Mouse (Mus musculus) intestine, embryonic 16.5 days (tissue): Measurements from ENCODE around the gene Cbll1. TPM values are rescaled to one million over a fixed set of nuclear protein-coding genes. Genes with fewer than 3 reads are reported as not detected.

Experiments used
- ATAC-seq: fragments of 200-750 bp; cut with Nextera tagmentation; 2 replicates; pipeline ENCODE4 v1.8.0; 2017; ENCODE audit warnings: moderate TSS enrichment, moderate library complexity
- H3K27ac ChIP-seq: fragments of 300-500 bp; sonication (generic); 2 replicates; pipeline ENCODE4 v1.5.1; 2014; ENCODE audit warnings: mild to moderate bottlenecking, low read length
- H3K27me3 ChIP-seq: fragments of 300-500 bp; sonication (generic); replicated peaks from 2 replicates; pipeline ENCODE4 v1.6.1; 2014; ENCODE audit warnings: low read length, control low read depth, mixed read lengths; ENCODE audit not compliant: control insufficient read depth, insufficient read depth
- H3K36me3 ChIP-seq: fragments of 300-500 bp; sonication (generic); 2 replicates; pipeline ENCODE4 v1.6.1; 2014; ENCODE audit warnings: low read length, control low read depth; ENCODE audit not compliant: control insufficient read depth, insufficient read depth
- H3K4me1 ChIP-seq: fragments of 300-500 bp; sonication (generic); 2 replicates; pipeline ENCODE4 v1.6.1; 2014; ENCODE audit warnings: low read length, control low read depth, mixed read lengths; ENCODE audit not compliant: control insufficient read depth, insufficient read depth
- H3K4me2 ChIP-seq: fragments of 300-500 bp; sonication (generic); 2 replicates; pipeline ENCODE4 v1.6.1; 2014; ENCODE audit warnings: low read depth, low read length, control low read depth
- H3K4me3 ChIP-seq: fragments of 300-500 bp; sonication (generic); 2 replicates; pipeline ENCODE4 v1.5.1; 2014; ENCODE audit warnings: mild to moderate bottlenecking, low read length
- H3K9ac ChIP-seq: fragments of 300-500 bp; sonication (generic); 2 replicates; pipeline ENCODE4 v1.6.1; 2014; ENCODE audit warnings: low read depth, low read length
- H3K9me3 ChIP-seq: fragments of 300-500 bp; sonication (generic); 2 replicates; pipeline ENCODE4 v1.6.1; 2016; ENCODE audit warnings: low read length, control low read depth; ENCODE audit not compliant: control insufficient read depth
- WGBS: fragments of 180-500 bp; shearing (Covaris S2); extraction: QIAGEN DNeasy Blood & Tissue Kit; methylation state at CpG from one replicate; pipeline ENCODE4 v1.1.7; 2014; 5-methylcytosine and 5-hydroxymethylcytosine counted together
- polyA plus RNA-seq: library from polyadenylated mRNA; unstranded; fragments of >200 nt; fragmentation: Nextera tagmentation; extraction: Ambion mirVana; gene quantifications from 2 replicates; pipeline ENCODE4 v1.2.1, GENCODE M21; 2015

The Cbll1 gene
- polyA plus RNA-seq, 1 experiment from 2014 or later, result 12.1 TPM

- no peak for ATAC-seq
- 55% methylated on average over 6 of the region's 6 CpGs for WGBS
- H3K4me2 ChIP-seq, result no peak overlapping the region
- H3K27me3 ChIP-seq, result no peaks in the 10 kb centered on the region
- H3K4me3 ChIP-seq, result no peak overlapping the region
- H3K36me3 ChIP-seq, result no peaks in the 10 kb centered on the region
- no peak overlapping the region for H3K27ac ChIP-seq
- no peak overlapping the region for H3K9ac ChIP-seq
- H3K4me1 ChIP-seq, result no peaks in the 10 kb centered on the region
- no peaks in the 10 kb centered on the region for H3K9me3 ChIP-seq
These were observed 28.0 kb upstream of the Cbll1 start for GRCm38 (mm10) chr12:31527407-31527806.

GRCm38 (mm10) chr12:31521371-31521770 is 22.0 kb upstream of the Cbll1 start:
- H3K36me3 ChIP-seq, result no peaks in the 10 kb centered on the region
- no peaks in the 10 kb centered on the region for H3K9me3 ChIP-seq
- H3K4me1 ChIP-seq, result no peaks in the 10 kb centered on the region
- no peak for ATAC-seq
- no peaks in the 10 kb centered on the region for H3K27me3 ChIP-seq
- H3K27ac ChIP-seq, result no peak overlapping the region
- H3K4me2 ChIP-seq, result no peak overlapping the region
- WGBS, result 71% methylated on average over 3 of the region's 3 CpGs
- no peak overlapping the region for H3K4me3 ChIP-seq
- no peak overlapping the region for H3K9ac ChIP-seq

DNA sequence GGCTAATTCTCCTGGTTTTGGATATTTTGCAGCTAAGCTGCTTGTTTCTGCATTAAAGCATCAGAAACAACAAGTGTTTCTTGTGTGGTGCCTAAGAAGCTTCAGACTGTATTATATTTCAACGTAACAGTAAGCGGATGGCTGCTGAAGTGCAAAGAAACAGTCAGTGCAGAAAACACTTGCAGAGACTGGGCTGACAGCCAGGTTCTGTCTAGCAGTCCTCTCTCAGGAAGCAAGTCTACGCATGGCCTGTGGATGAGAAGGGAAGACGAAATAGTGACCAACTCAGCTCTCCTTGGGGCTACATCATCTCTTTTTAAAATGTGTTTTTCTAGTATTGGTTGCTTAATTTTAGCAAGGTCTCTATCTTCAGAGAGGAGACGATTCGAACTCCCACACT is 20.7 kb upstream of the Cbll1 start:
- Histone ChIP-seq H3K36me3 (no peaks in the 10 kb centered on the region), H3K9ac (no peak overlapping the region), H3K27me3 (no peaks in the 10 kb centered on the region), H3K9me3 (no peaks in the 10 kb centered on the region), H3K4me3 (no peak overlapping the region), H3K27ac (no peak overlapping the region), H3K4me2 (no peak overlapping the region), H3K4me1 (no peaks in the 10 kb centered on the region)
- no peak for ATAC-seq
- WGBS, result 69% methylated on average over 6 of the region's 6 CpGs

DNA sequence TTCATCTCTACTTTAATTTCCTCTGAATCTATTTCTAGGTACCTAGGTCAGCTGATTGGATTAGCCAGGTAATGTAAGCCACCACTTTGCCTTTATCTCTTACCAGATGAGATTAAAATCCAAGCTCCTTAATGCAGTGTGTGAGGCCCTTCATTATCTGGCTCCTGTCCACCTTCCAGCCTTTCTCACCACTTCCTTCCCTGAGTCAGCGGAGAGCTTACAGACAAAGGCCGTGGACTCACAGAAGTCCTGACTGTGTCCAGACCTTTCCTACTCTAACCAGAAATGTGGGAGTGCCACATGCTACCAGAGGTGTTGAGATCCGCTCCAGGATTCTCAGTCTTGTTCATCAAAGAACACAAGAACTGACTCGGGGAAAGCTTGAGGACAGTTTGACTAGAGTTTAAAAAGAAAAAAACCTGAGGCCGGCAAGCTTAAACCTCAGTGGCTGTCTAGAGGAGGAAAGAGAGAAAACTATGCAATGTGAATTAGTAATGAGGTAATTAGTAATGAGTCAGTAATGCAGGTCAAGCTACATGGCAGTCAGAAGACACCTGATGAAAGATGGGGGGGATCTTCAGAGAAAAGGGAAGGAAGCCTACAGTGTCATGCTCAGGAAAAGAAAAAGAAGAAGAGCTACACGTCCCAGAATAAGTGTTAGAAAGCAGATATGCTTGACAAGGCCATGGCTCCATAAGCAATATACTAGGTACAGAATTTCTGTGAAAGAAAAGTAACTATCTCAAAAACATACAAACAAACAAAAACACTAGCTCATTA is 14.5 kb upstream of the Cbll1 start:
- Histone ChIP-seq H3K9me3 (no peaks in the 10 kb centered on the region), H3K9ac (no peak overlapping the region), H3K36me3 (no peaks in the 10 kb centered on the region), H3K27me3 (no peaks in the 10 kb centered on the region), H3K27ac (no peak overlapping the region), H3K4me2 (no peak overlapping the region), H3K4me3 (no peak overlapping the region), H3K4me1 (peaks cover 3% of the 10 kb centered on the region; the same call in 1 of the 2 replicates)
- WGBS, result 78% methylated on average over 6 of the region's 6 CpGs
- ATAC-seq, result no peak

- 63% methylated on average over 14 of the region's 14 CpGs for WGBS
- Histone ChIP-seq H3K4me3 (no peak overlapping the region), H3K9ac (no peak overlapping the region), H3K36me3 (no peaks in the 10 kb centered on the region), H3K27me3 (no peaks in the 10 kb centered on the region), H3K4me2 (no peak overlapping the region), H3K9me3 (no peaks in the 10 kb centered on the region), H3K4me1 (peaks cover 3% of the 10 kb centered on the region; the same call in 1 of the 2 replicates), H3K27ac (no peak overlapping the region)
- peak; percentile 92 for ATAC-seq
These were observed 13.4 kb upstream of the Cbll1 start for GRCm38 (mm10) chr12:31512634-31513411.

- WGBS, result 69% methylated on average over 5 of the region's 5 CpGs
- Histone ChIP-seq H3K4me1 (peaks cover 3% of the 10 kb centered on the region; the same call in 1 of the 2 replicates), H3K4me3 (no peak overlapping the region), H3K27me3 (no peaks in the 10 kb centered on the region), H3K9me3 (no peaks in the 10 kb centered on the region), H3K4me2 (no peak overlapping the region), H3K9ac (no peak overlapping the region), H3K27ac (no peak overlapping the region), H3K36me3 (no peaks in the 10 kb centered on the region)
- ATAC-seq, result no peak
These were observed 11.8 kb upstream of the Cbll1 start for GRCm38 (mm10) chr12:31511218-31511617.

GRCm38 (mm10) chr12:31508496-31508895 is 9.1 kb upstream of the Cbll1 start:
- no peak overlapping the region for H3K4me3 ChIP-seq
- ATAC-seq, result no peak
- H3K27ac ChIP-seq, result no peak overlapping the region
- 78% methylated on average over 6 of the region's 6 CpGs for WGBS
- peaks cover 3% of the 10 kb centered on the region; the same call in 1 of the 2 replicates for H3K4me1 ChIP-seq
- no peak overlapping the region for H3K4me2 ChIP-seq
- no peak overlapping the region for H3K9ac ChIP-seq
- H3K27me3 ChIP-seq, result no peaks in the 10 kb centered on the region
- no peaks in the 10 kb centered on the region for H3K36me3 ChIP-seq
- H3K9me3 ChIP-seq, result no peaks in the 10 kb centered on the region

DNA sequence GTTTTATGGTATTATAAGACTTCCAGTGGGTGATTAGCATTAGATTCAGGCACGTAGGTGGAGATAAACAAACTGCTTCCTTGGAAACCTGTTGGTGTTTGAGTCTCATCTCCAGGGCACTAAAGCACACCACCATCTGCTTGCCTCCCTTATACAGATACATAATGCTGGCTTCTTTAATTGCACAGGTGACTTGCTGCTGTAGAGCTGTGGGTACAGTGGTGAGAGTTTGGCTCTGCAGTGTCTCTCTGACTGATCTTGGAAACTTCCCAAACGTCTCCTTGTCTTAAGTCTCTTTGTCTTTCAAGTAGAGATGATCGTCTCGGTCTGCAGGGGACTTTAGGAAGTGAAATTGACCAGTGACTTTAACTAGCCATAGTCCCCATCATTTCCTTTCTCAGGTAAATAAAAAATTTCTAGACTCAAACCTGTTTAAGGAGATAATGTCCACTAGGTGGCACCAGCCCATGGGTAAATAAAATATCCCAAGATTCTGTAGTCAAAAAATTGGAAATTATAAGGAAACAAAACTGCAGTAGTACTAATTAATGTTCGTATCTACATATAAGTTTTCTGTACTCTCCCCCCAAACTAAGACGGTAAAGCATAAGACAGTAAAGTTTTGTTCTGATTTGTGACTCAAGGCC is 8.4 kb upstream of the Cbll1 start:
- no peak overlapping the region for H3K4me3 ChIP-seq
- H3K9ac ChIP-seq, result no peak overlapping the region
- no peaks in the 10 kb centered on the region; the same call in 1 of the 2 replicates for H3K4me1 ChIP-seq
- H3K4me2 ChIP-seq, result no peak overlapping the region
- WGBS, result 39% methylated on average over 6 of the region's 6 CpGs
- no peak for ATAC-seq
- H3K36me3 ChIP-seq, result no peaks in the 10 kb centered on the region
- no peaks in the 10 kb centered on the region for H3K27me3 ChIP-seq
- no peaks in the 10 kb centered on the region for H3K9me3 ChIP-seq
- no peak overlapping the region for H3K27ac ChIP-seq

- Histone ChIP-seq H3K9ac (no peak overlapping the region), H3K9me3 (no peaks in the 10 kb centered on the region), H3K27ac (no peak overlapping the region), H3K4me2 (no peak overlapping the region), H3K36me3 (no peaks in the 10 kb centered on the region), H3K27me3 (no peaks in the 10 kb centered on the region), H3K4me1 (no peaks in the 10 kb centered on the region; the same call in 1 of the 2 replicates), H3K4me3 (no peak overlapping the region)
- no peak for ATAC-seq
These were observed 3.8 kb upstream of the Cbll1 start for GRCm38 (mm10) chr12:31503211-31503610.
